Mouse (Mus musculus) kidney, postnatal 25 days (tissue): ENCODE measurements around the gene Eif4g3.

ENCODE experiments used
- DNase-seq, 2 experiments: peaks; one replicate each; pipeline ENCODE4 v3.0.0; 2021; ENCODE audit warnings: mixed read lengths in 2 of 2

Gene Eif4g3

DNA sequence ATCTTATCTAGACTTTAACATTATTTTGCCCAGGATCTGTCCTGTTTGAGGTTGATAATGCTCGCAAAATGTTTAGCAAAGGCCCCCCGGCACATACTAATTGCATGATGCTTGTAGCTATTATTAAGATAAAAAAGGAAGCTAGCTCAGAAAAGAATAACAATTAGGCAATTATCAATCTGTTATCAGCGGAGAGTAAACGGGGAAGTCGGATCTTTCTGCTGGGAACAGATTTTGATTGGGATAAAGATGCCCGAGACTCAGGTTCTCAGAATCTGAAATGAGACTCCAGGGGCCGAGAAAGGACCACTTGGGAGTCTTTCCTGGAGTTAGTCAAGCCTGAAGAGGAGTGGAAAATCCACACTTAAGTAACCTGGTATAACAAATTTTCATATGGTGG lies 1.6 kb upstream of the Eif4g3 start:
- DNase-seq = no peak

DNA sequence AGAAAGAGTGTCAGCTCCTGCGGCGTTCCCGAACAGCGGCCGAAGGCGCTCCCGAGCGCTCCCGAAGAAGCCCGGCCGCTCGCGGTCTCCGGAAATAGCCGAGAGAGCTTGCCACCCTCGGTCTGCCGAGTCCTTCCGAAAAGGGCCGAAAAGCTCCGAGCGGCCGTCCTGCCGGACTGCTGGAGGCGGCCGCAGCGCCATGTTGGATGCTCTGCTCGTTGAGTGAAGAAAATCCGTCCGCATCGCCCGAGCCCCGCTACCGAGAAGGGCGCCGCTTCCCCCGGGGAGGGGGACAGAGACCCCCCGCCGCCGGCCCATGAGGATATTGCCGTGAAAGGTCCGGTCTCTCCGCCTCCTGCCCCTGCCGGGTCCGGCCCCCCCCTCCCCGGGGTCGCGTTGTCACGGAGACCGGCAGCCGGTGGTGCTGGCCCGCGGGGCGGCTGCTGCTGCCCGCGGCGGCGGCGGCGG lies 503 bp downstream of the Eif4g3 start:
- DNase-seq = peak; percentile 99 to 100

DNA sequence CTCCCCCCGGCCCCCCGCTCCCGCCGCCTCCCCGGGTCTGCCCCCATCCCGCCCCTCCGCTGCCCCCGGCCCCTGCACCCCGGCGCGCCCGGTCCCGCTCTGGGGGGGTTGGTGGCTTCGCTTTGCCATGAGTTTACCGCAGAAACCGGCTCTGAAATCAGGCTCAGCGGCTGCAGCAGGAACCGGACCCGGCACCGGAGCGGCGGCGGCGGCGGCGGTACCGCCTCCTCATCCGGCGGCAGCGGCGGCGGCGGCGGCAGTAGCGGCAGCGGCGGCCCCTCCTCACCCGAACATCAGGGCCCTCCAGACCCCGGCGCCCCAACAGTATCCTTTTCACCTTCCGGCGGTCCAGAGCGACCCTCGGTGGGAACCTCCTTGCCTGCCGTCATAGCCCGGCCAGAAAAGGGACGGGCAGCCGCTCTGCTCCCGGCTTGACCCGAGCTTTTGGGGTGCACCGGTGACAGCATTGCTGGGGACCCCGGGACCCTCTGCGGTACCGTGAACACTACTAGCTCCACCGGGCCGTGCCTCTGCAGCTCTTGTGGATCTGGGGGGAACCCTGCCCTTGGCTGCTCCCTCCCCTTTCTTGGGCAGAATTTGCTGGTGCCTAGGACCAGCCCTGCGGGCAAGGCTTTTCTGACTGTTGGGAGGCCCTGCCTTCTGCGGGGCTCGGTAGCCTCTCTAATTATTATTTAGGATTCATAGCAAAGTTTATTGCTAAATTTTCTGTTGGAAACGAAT lies 1.2 kb downstream of the Eif4g3 start:
- peak; percentile 49 to 64 for DNase-seq

GRCm38 (mm10) chr4:137994562-137995336 lies 1.9 kb downstream of the Eif4g3 start:
- DNase-seq = no peak

DNA sequence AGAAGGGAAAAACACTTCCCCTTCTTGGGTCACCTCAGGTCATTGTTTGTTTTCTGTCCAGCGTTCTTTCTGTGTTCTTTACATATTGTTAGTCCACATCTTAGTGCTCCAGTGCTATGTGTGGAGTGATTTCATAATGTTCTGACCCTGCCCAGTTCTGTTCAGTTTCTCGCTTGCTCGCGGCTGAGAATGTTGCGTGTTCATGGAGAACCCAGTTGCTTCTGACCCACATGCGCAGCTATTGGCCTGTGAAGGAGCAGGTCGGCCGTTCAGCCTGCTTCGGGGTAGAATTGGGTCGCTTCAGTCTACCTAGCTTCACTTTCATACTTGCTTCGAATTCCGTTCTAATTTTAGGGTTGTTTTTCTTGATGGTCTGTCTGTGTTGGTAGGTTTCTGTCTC lies 2.6 kb downstream of the Eif4g3 start:
- peak; percentile 54 to 76 for DNase-seq

DNA sequence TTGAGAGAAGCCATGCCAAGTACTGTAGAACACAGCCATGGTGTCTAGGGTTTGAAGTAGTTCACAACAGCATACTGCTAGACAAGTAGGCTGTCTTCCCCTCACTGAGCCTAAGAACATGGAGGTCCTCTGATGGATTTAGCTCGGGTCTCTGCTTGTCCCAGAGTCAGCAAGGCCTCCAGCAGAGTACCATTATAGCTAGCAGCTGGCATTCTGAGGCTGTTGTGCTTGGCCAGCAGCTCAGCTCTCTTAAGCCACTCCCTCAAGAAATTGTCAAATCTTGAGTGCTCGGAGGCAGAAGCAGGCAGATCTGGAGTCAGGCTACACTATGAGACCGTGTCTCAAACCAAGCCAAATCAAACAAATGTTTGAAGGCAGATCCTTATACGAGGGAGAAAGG lies 5.4 kb downstream of the Eif4g3 start:
- no peak for DNase-seq

DNA sequence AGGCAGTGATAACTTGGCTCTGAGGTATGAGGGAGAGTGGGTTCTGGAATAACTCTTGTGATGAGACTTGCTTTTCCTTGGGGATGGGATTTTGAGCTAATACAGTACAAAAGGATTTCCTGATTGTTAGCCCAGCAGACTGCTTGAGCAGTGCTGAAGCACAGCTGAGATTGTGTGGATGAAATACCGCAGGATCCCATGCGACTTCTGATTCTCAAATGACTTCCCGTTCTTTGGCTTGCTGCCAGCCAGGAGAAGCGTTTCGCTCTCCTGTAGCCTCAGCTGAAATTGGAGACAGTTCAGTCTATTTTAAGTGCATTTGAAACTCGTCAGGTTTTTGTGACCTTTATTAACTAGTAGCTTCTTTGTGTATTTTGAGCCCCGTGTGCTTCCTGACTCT lies 7.9 kb downstream of the Eif4g3 start:
- DNase-seq = peak; percentile 71 to 77

DNA sequence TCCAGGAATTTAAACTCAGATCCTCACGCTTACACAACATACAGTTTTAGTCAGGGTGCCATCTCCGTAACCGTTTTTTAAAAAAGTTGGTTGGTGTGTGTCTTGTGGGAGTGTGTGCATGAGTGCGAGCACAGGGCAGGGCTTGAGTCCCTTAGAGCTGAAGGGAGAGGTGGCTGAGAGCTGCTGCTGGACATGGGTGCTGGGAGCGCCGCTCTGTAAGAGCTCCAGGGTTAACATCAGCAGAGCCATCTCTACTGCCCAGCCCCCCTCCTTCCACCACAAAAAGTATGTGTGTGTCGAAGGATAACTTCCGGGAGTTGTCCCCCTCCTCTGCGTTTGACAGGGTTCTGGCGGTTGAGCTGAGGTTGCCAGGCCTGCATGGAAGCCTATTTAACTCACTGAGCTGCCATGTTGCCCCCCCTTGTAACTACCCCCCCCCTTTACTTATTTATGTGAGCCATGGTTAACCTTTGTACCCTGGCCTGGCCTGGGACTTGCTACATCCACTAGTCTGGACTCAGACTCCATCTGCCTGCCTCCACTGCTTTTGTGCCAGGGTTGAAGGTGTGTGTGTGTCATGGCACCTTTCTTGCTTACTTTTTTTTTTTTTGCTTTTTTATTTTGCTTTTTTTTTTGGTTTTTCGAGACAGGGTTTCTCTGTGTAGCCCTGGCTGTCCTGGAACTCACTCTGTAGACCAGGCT lies 11.2 kb downstream of the Eif4g3 start:
- DNase-seq = peak; percentile 65 to 88

- DNase-seq = no peak
Observed at GRCm38 (mm10) chr4:138005781-138006180, 13.0 kb downstream of the Eif4g3 start.

- DNase-seq = no peak
Observed at GRCm38 (mm10) chr4:138006951-138007613, 14.3 kb downstream of the Eif4g3 start.

GRCm38 (mm10) chr4:138008646-138009045 lies 15.8 kb downstream of the Eif4g3 start:
- no peak for DNase-seq

DNA sequence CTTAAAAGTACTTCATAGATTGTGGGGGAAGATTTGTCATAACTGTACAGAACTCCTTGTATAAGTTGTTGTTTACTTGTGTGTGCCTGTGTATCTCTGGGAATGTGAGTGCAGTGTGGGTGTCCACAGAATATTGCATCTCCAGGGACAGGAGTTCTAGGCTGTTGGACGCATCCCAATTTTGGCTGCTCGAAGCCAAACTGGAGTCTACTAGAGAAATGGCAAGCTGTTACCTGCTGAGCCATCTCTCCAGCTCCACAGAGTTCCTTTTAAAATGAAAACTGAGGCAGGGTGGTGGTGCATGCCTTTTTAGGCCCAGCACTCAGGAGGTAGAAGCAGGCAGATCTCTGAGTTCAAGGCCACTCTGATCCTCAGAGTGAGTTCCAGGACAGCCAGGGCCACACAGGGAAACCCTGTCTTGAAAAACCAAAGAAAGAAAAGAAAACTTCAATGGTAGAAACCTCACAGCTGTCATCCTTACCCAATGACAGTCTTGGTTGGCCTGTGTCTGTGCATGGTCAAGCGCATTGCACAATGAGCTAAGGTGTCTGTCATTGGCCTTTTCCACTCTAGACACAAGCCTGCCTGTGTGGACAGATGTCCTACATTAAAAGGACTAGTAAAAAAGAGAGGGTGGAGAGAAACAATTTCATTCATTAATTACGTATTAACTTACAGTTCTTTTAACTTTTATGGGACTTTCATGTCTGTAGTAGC lies 17.1 kb downstream of the Eif4g3 start:
- no peak for DNase-seq

GRCm38 (mm10) chr4:138013723-138014479 lies 21.1 kb downstream of the Eif4g3 start:
- DNase-seq = no peak

GRCm38 (mm10) chr4:138015966-138016365 lies 23.1 kb downstream of the Eif4g3 start:
- no peak for DNase-seq

GRCm38 (mm10) chr4:138017085-138017637 lies 24.3 kb downstream of the Eif4g3 start:
- DNase-seq = no peak

DNA sequence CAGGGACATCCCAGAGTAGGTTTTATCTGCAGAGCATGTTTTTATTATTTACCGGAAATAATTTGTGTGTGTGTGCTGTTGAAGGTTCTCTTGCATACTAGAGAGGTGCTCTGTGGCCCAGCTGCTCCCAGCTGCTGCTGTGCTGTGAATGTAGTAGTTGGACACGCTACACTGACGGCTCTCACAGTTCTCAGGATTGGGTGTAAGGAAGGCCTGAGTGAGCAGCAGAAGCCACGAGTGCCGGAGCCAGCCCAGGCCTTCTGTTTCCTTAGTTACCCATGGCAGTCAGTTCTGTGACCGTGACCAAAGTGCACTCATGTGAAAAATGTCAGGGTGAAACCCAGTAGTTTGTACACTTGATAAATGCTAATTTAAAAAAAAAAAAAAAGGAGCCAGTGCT lies 25.2 kb downstream of the Eif4g3 start:
- DNase-seq = peak; percentile 75 to 89

DNA sequence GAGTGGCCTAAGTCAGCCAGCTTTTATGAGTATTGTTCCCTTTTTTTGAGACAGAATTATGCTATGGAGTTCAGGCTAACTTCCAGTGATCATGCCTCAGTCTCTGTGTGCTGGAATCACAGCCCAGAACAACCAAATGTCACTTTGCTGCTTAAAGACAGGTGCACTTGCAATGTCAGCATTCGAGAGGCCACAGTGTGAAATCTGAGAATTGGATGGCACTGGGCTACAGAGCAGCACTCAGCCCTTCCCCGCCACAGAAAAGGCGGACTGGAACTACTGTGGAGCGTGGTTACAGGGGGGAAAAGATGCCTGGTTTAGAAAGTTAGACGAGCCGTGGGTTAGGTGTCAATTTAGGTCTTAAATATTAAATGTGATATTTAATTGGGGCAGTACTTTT lies 27.4 kb downstream of the Eif4g3 start:
- DNase-seq = no peak

DNA sequence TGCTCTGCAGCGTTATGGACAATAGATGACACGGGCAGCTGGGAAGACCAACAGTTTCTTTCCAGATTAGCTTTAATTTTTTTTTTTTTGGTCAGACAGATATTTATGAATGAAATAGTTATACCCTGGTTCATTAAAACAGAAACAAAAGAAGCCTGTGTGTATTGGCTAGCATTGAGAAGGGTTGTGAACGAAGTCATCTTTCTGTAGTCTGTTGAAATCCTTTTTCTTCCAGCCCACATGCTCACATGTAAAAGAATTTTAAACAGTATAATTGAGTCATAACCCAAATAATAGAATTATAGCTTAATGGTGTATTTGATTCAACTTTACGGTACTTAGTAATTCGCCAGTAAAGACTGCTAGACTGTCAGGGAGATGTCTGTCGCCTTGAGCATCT lies 28.8 kb downstream of the Eif4g3 start:
- no peak for DNase-seq

DNA sequence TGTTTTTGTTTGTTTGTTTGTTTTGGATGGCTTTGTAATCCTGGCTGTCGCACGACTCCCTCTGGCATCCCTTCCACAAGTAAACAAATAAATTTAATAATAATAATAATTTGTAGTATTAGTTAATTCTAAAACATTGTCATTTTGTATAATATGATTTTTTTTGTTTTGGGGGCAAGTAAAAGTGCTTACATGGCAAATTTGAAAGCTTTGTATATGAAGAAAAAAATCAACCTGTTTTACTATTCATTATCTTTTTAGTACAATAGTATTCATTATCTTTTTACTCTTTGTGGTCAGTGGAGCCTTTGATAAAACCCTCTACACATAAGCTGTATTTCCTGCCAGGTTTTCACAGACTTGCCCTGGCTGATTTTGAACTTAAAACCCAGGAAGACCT lies 29.9 kb downstream of the Eif4g3 start:
- no peak for DNase-seq

DNA sequence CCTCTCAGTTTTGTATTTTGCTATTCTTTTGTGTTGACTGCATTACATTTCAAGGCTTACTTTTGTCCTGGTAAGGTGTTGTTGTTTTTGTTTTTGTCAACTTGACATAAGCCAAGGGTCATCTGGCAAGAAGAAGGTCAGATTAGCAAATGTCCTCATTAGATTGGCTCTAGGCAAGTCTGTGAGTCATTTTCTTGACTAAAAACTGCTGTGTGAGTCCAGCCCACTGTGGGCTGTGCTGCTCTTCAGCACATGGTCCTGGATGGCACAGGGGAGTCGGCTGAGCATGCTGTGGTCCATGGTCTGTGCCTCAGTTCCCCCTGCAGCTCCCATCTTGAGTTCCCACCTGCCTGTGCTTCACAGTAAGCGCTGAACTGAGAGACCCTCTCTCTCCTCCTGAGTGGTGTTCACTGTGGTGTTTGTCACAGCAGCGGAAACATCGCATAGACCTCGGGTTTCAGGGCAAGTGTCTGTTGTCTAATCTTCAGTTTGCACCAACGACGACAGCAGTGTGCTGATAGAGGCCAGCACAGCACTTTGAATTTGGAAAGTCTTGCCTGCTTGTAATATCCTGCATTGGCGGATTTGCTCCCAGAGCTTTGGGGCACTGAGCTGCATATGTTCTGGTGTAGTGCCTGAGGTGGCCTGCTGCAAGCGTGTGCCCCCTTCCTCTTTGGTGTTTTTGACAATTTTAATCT lies 30.7 kb downstream of the Eif4g3 start:
- no peak for DNase-seq

DNA sequence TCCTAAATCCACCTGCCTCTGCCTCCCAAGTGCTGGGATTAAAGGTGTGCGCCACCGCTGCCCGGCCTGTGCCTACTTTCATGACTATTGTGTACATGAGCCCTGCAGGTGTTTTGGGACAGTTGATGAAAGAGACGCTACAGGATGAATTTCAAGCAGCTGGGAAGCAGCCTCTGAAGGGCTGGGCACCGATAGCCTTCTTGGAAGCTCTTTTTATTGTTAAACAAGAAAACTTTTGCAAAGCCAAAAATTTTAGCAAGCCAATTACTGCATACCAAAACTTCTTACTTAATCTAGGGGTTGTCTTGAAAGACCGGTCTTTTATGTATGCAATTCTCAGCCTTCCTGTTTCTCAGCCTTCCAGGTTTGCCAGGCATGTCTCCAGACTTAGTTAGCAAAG lies 36.3 kb downstream of the Eif4g3 start:
- no peak for DNase-seq
